Mouse (Mus musculus): ENCODE measurements around the gene Ltc4s. TPM values are rescaled to one million over a fixed set of nuclear protein-coding genes. Genes with fewer than 3 reads are reported as not detected.

Gene Ltc4s
- total RNA-seq, 2 experiments from 2014 or later, result 10.5 to 23.5 TPM

- DNase-seq, result no peak
Observed at GRCm38 (mm10) chr11:50200613-50201012, 37.8 kb downstream of the Ltc4s start.

- no peak for DNase-seq
Observed at GRCm38 (mm10) chr11:50198916-50199315, 39.5 kb downstream of the Ltc4s start.

- no peak for DNase-seq
Observed at GRCm38 (mm10) chr11:50198219-50198846, 40.1 kb downstream of the Ltc4s start.

- no peak for DNase-seq
Observed at GRCm38 (mm10) chr11:50197500-50197899, 40.9 kb downstream of the Ltc4s start.

- no peak for DNase-seq
Observed at GRCm38 (mm10) chr11:50194793-50195192, 43.6 kb downstream of the Ltc4s start.

DNA sequence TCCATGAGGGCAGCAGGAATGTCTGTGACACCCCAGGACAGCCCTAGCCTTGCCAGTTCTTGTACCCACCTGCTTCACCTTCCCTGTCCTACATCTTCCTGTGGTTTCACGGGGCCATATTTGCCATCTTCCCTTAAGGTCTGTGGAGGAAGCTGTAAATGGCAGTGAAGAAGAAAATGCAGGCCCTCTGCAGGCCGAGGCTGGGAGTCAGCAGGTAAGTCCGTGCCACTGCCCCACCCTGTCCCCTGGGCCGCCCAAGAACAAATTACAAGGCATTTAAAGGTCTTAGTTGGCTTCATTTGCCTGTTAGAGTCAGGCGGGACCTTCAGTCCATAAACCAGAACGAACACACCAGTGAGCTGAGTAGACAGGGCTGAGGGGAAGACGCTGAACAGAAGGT, 44.3 kb downstream of the Ltc4s start:
- DNase-seq, result no peak

DNA sequence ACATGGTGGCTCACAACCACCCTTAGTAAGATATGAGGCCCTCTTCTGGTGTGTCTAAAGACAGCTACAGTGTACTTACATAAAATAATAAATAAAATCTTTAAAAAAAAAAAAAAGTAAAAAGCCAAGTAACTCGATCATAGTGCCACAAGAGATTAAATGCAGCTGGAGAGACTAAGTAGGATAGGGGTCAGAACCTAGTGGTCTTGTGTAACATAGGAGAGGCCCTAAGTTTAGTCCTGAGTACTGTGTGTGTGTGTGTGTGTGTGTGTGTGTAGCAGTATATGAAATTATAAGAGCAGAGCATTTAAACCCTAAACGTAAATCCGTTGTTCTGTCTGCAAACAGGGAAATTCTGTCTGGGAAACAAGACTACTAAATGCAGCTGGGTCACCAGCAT, 46.1 kb downstream of the Ltc4s start:
- DNase-seq, result no peak

DNA sequence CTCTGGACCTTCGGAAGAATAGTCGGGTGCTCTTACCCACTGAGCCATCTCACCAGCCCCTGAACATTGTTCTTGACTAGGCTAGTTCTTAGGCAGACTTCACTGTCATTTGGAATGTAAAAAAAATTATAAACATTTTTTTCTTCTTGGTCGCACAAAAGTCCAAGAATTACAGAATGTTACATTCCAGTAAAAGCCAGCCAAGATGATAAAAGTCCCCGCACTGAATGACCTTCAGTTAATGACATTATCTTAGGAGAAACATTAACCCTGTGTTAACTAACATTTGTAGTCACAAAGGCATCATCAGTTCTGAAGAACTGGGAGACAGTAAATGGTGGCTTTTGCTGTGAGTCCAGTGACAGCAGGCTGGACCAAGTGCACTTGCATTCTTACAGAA, 48.1 kb downstream of the Ltc4s start:
- no peak for DNase-seq

GRCm38 (mm10) chr11:50188682-50189081, 49.7 kb downstream of the Ltc4s start:
- DNase-seq, result peak in 1 of 2 experiments; percentile 62

Small RNA genes within 50 kb of the gene (microRNA-seq; reads per million reads assigned to microRNA genes)
- not detected for gene Mir6919

Other genes starting within 250 kb of the Ltc4s start
- gene Rnf130, start 213.3 kb downstream of the Ltc4s start, total RNA-seq (2021), result 10 to 100 TPM; 90.3 to 98.0 TPM
- gene Tbc1d9b, start 107.2 kb downstream of the Ltc4s start, total RNA-seq (2021), result 100 to 1,000 TPM; 121 to 155 TPM
- gene Mrnip, start 64.2 kb downstream of the Ltc4s start, total RNA-seq (2021), result 10 to 100 TPM in 1 of 2 experiments, 1 to 10 TPM in 1; 7.4 to 10.9 TPM
- 100 to 1,000 TPM; 862 to 881 TPM for gene Sqstm1, start 27.8 kb downstream of the Ltc4s start, total RNA-seq (2021)
- gene Mgat4b, start 27.7 kb downstream of the Ltc4s start, total RNA-seq (2021), result 100 to 1,000 TPM; 116 to 149 TPM
- gene Maml1, start 53.7 kb upstream of the Ltc4s start, total RNA-seq (2021), result 10 to 100 TPM; 24.7 to 26.0 TPM
- gene Canx, start 87.1 kb upstream of the Ltc4s start, total RNA-seq (2021), result 100 to 1,000 TPM; 473 to 490 TPM
- gene Cby3, start 115.8 kb upstream of the Ltc4s start, total RNA-seq (2021), result not detected
- gene Hnrnph1, start 138.4 kb upstream of the Ltc4s start, total RNA-seq (2021), result 100 to 1,000 TPM; 212 to 305 TPM
- gene Rufy1, start 192.5 kb upstream of the Ltc4s start, total RNA-seq (2021), result 10 to 100 TPM; 38.2 to 39.8 TPM

All from adrenal gland, postnatal 36 days (tissue).